Mouse (Mus musculus) testis, postnatal 10 days (tissue): ENCODE measurements around the gene Gm17359.

Source experiments
- DNase-seq: peaks from one replicate; pipeline ENCODE4 v3.0.0; 2021; ENCODE audit warnings: low spot score

Gene Gm17359

DNA sequence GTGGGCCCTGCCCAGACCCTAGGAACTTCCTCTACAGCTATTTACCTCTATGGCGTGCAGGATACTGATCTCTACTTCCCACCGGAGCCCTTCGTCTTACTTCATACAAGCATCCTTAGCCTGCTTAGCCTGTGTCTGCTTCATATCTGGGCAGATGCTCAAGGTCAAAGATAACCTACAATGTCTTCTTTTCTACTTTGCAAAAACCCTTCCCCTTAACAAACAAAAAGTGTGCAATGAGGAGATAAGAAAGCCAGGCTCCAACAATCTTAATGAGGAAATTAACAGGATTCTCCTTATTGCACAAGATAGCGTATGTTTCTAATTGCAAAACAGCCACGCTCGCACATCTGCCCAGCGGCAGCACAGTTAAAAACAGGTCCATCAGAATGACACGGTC lies 141.9 kb downstream of the Gm17359 start:
- no peak for DNase-seq

DNA sequence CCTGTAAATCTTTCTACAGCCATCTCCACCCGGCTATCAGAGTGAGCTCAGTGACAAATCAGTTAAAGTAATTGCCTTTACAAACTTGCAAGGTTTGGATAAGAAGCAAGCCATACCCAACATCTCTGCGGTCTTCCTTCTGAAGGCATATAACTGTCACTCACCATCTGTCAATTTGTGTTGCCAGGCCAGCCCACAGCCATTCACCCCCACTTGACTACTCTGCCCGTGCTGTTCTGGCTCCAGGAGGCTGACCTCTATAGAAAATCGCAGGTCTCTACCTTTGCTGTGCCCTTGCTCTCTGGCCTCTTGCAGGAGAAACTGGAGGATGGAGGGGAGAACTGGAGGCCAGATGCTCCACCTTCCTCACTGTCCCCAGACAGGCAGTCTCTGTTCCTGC lies 142.4 kb downstream of the Gm17359 start:
- no peak for DNase-seq

DNA sequence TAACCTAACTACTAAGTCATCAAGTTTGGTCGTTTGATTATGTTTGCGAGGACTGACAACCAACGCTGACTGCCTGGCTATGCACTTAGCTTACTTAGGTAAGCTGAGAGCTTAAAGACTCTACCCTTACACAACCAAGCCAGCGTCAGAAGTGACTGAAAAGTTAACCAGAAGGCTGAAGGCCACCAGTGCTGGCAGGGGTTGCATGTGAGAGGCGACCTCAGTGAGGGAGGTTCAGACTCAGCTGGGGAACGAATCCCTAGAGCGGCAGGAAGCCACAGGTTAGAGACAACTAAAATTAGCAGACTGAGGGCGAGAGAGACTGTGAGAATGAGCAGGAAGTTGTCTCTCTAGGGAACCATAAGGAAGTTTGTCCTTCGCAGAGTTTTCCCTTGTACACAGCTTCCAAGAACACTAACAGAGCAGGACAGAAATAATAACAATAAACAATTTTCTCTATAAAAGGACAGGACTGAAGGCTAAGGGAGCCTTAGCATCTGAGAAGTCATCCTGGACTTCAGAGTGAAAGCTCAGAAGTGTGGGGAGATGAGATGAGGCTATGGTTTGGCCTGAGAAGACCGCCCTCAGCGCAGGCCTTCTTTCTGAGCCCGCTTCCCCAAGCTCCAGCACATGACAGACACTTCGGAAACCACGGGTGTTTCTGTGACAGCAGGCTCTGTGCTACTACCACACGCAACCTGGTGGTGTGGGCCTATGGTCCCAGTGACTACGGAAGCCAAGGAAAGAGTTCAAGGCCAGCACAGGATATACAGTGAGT lies 148.0 kb downstream of the Gm17359 start:
- DNase-seq: no peak

DNA sequence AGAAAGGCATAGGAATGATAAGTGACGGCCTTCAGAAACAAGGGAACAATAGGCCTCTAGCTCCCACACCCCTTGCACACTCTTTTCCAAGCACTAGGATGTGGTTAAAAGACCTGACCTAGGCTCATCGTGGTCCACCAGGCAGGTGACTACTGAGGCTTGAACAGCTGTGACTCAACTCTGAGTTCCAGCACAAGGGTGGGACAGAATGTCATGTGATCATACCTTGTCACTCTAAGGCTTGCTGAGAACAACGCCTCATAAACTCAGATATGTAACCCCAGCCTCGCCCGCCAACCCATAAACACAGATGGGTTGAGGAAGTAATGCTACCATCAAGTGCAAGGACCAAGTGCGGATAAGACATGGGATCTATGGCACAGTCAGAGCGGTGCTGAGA lies 151.6 kb downstream of the Gm17359 start:
- no peak for DNase-seq

DNA sequence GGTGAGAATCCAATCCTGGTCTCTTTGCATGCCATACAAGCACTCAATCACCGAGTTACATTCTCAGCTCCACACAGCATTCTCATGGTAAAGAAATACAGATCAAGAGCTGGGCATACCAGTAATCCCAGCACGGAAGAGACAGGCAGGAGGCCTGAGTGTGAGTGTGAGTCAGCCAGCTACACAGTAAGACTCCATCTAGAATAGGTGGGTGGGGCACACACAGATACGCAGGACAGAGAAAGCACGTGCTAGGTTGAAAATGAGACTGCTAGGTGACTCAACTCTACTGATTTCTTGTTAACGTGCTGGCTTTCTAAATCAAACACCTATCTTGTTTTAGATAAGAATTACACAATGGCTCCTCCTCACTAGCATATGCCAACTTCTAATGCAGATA lies 153.6 kb downstream of the Gm17359 start:
- no peak for DNase-seq

DNA sequence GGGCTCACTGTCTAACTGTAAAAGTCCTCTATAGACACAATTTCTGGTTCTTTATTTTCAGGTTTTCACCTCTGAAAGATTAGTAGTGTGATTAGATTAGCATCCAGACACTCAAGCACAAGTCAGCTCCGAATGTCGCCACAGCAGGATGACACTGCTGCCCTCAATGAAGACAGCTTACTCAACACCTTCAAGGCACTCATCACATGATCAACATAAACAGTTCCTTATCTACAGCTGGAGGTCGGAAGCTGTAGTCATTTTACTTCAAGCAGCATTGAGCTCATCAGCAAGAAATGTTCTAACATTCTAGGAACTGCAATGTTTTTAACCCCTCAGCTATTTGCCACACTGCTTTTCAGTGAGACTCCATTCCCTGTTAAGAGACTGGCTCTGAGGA lies 155.2 kb downstream of the Gm17359 start:
- no peak for DNase-seq

DNA sequence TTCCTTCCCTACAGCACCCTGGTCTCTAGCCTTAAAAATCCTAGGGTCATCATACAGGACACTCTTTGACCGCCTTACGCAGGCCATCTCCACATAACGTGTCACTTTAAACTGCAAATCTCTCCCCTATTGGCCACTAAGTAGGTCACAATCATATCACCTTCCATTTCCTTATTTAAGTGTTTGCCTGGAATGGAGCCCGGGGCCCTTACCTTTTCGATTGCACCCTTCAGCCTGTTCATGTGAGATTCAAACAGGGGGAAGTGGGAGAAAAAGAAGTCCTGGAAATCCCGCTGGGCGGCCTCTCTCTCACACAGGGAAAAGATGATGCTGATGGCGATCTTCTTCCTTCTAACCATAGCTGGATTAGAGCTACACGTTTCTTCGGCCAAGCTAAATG lies 156.6 kb downstream of the Gm17359 start:
- no peak for DNase-seq

DNA sequence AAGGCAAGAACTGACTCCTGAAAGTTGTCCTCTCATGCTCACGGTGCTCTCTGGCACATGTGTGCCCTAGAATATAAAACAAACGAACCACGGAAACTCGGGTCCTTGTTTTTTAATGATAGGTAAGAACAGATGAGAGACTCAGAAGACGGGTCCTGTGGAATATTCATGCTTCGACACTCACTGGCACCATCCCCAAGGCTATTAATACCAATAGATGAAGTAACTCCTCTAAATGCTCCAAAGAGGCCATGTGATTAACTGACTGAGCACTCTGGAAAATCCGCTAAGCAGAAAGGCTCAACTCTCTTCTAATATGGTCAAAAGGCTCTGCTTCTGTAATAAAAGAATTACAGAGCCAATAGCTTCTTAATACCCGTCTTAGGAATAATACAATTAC lies 157.6 kb downstream of the Gm17359 start:
- DNase-seq: no peak

DNA sequence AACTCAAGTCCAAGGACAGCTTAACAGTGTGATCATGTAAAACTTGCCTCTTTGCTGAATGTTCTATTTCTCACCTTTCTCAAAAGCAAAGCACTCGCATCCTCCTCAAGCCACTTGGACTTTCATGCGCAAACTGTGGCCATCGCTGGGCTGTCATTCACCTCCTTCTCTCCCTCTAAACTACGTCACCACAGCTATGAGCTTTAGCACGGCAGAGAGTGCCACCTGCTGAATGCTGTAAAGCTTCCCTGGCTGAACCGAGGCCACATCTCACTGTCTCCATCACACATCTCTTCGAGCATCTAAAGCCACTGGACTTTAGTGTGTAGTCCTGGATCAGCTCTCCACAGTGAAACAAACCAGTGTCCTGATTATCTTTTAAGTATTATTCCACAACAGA lies 158.7 kb downstream of the Gm17359 start:
- no peak for DNase-seq

DNA sequence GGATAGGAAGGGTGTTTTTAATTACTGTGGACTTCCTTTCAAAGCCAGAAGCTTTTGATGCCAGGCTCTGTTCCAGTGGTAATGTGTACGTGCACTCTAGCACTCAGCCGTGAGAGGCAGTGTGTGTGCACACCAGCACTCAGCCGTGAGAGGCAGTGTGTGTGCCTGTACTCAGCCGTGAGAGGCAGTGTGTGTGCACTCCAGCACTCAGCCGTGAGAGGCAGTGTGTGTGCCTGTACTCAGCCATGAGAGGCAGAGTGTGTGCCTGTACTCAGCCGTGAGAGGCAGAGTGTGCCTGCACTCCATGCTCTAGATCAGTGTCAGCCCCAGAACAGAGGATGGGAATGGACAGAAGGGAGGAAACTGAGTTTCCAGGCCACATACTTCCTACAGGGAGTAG lies 160.2 kb downstream of the Gm17359 start:
- DNase-seq: no peak

DNA sequence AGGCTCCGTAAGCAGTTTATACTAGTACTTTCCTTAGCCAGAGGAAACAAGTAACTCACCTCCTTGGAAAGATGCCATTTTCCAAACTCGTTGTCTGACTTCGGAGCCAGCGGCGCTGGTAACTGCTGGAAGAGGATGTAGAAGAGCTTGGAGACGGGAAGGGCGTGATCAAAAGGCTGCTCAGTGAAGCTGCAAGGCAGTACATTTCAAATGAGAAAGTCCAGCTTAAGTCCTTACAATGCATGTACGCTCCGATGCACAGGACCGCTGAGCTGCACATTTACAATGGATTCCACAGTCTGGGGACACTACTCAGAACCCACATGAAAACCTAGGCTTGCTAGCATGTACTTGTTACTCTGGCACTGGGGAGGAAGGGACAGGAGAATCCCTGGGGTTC lies 163.8 kb downstream of the Gm17359 start:
- DNase-seq: no peak

DNA sequence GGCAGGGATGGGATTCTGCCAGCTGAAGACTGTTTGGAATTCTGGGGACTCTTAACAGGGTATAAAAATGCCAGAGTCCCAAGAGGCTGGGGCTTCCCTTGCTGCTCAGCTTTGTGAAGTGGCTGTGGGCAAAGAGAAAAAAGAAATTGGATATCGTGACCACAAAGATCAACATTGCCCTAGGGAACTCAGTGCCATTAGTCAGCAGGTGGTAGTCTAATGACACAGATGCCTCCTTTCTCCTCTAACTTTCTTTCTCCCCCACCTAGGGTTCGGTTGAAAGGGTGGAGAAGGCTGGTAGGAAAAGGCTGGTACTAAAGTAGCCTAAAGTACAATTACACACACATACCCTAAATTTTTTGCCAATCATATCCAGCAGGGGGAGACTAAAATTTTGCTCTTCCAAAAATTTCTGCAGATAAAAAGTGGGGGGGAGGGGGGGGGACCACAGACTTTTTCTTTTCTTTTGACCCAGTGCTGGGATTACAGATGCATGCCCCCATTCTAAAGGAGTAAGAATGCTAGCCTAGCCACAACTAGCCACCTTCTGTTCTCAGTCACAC lies 164.8 kb downstream of the Gm17359 start:
- DNase-seq: no peak
